Mouse (Mus musculus): ENCODE measurements at regions not wholly inside any gene's neighbourhood (a gene's known extent, or its start where the extent isn't known, plus 50 kb on each side); places are given as distances from the start of the nearest gene placed in this dataset.

GRCm38 (mm10) chr5:57102897-57103296 is 614.9 kb upstream of the Pcdh7 start:
- no peak for DNase-seq (ENCODE audit: low read depth)

DNA sequence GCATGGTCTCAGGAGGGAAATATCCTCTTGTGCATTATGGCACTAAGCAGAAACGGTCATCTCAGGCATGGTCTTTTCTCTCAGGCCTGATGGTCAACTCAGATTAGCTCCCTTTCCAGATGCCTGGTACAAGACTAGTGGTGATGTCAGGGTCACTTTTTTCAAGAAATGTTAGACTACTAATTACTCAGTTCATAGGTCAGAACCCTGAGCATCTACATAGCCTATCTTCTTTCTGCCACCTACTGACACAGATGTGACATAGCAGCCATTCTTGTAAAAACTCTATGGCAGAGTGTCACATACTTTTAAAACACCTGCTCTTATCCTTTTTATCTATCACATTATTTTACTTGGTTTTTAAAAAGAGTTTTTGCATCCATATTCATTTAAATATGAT is 589.3 kb upstream of the Pcdh7 start:
- peak; percentile 66 for DNase-seq (ENCODE audit: low read depth)

Data from 416B (cell line).